Mouse (Mus musculus) heart, adult 8-10 months (tissue): ENCODE data around the gene I0C0044D17Rik. TPM values are rescaled to one million over a fixed set of nuclear protein-coding genes. Genes with fewer than 3 reads are reported as not detected.

Source experiments
- DNase-seq: peaks from one replicate; pipeline ENCODE4 v3.0.0; 2022; ENCODE audit warnings: low spot score
- total RNA-seq, 4 experiments: library from RNA; stranded (reverse); gene quantifications; 2 replicates each; pipeline ENCODE4 v1.2.4; 2022

I0C0044D17Rik gene
- total RNA-seq, 4 experiments from 2014 or later: not detected

- no peak for DNase-seq
Observed at GRCm38 (mm10) chr4:98831726-98832125, 8.1 kb upstream of the I0C0044D17Rik start.

GRCm38 (mm10) chr4:98826701-98827100, 3.1 kb upstream of the I0C0044D17Rik start:
- DNase-seq: no peak

GRCm38 (mm10) chr4:98823047-98823446, 593 bp downstream of the I0C0044D17Rik start:
- no peak for DNase-seq

GRCm38 (mm10) chr4:98822478-98822877, 1.2 kb downstream of the I0C0044D17Rik start:
- no peak for DNase-seq

- DNase-seq: no peak
Observed at GRCm38 (mm10) chr4:98819216-98819755, 4.4 kb downstream of the I0C0044D17Rik start.

GRCm38 (mm10) chr4:98817184-98817911, 6.3 kb downstream of the I0C0044D17Rik start, which contains the start of gene Kank4:
TSS of gene Kank4 (minus strand) at chr4:98817537.
- peak; percentile 3 for DNase-seq

- DNase-seq: no peak
Observed at GRCm38 (mm10) chr4:98816807-98817183, 6.8 kb downstream of the I0C0044D17Rik start.

GRCm38 (mm10) chr4:98806306-98806705, 17.3 kb downstream of the I0C0044D17Rik start:
- DNase-seq: no peak

GRCm38 (mm10) chr4:98805291-98806048, 18.2 kb downstream of the I0C0044D17Rik start:
- DNase-seq: no peak

GRCm38 (mm10) chr4:98804476-98805134, 19.0 kb downstream of the I0C0044D17Rik start:
- DNase-seq: no peak

GRCm38 (mm10) chr4:98801775-98802174, 21.9 kb downstream of the I0C0044D17Rik start:
- DNase-seq: no peak

GRCm38 (mm10) chr4:98800824-98801223, 22.8 kb downstream of the I0C0044D17Rik start:
- DNase-seq: no peak

- peak; percentile 42 for DNase-seq
Observed at GRCm38 (mm10) chr4:98796591-98797341, 26.9 kb downstream of the I0C0044D17Rik start.

- DNase-seq: no peak
Observed at GRCm38 (mm10) chr4:98795241-98795640, 28.4 kb downstream of the I0C0044D17Rik start.

- no peak for DNase-seq
Observed at GRCm38 (mm10) chr4:98793486-98793885, 30.2 kb downstream of the I0C0044D17Rik start.

- no peak for DNase-seq
Observed at GRCm38 (mm10) chr4:98790721-98791120, 32.9 kb downstream of the I0C0044D17Rik start.

GRCm38 (mm10) chr4:98789861-98790311, 33.8 kb downstream of the I0C0044D17Rik start:
- DNase-seq: no peak

- DNase-seq: no peak
Observed at GRCm38 (mm10) chr4:98789133-98789765, 34.4 kb downstream of the I0C0044D17Rik start.

GRCm38 (mm10) chr4:98786281-98786680, 37.4 kb downstream of the I0C0044D17Rik start:
- no peak for DNase-seq

GRCm38 (mm10) chr4:98785851-98786250, 37.8 kb downstream of the I0C0044D17Rik start:
- DNase-seq: no peak

GRCm38 (mm10) chr4:98778219-98778618, 45.4 kb downstream of the I0C0044D17Rik start:
- DNase-seq: no peak
